Mouse (Mus musculus) CH12.LX (cell line): ENCODE data around the gene Shmt1. TPM values are rescaled to one million over a fixed set of nuclear protein-coding genes. Genes with fewer than 3 reads are reported as not detected.

ENCODE experiments used
- DNase-seq: peaks from one replicate; pipeline ENCODE4 v3.0.0-alpha.2; 2013; ENCODE audit errors: extremely low read depth
- H3K27ac ChIP-seq: 2 replicates; pipeline ENCODE4 v1.5.1; 2012; ENCODE audit warnings: low read depth, mild to moderate bottlenecking, control low read depth, moderate library complexity; ENCODE audit not compliant: insufficient read depth
- H3K27me3 ChIP-seq: replicated peaks from 2 replicates; pipeline ENCODE3; 2012; ENCODE audit warnings: inconsistent platforms
- H3K36me3 ChIP-seq, 2 experiments: replicated peaks in 1 of 2; 2 replicates each; pipeline versions ENCODE3 to v1.6.1; 2012; ENCODE audit warnings: inconsistent platforms in 1 of 2, low read length in 1 of 2, mild to moderate bottlenecking in 1 of 2, mixed read lengths in 1 of 2, moderate library complexity in 1 of 2; ENCODE audit not compliant: control insufficient read depth in 1 of 2, insufficient read depth in 1 of 2
- H3K4me1 ChIP-seq, 2 experiments: 2 replicates each; pipeline ENCODE4 v1.6.1; 2012; ENCODE audit warnings: inconsistent platforms in 1 of 2, moderate library complexity in 1 of 2; ENCODE audit not compliant: insufficient read depth in 2 of 2, control insufficient read depth in 1 of 2
- H3K4me2 ChIP-seq: 2 replicates; pipeline ENCODE4 v1.6.1; 2012; ENCODE audit warnings: low read depth, mild to moderate bottlenecking, control low read depth; ENCODE audit not compliant: poor library complexity, insufficient read depth, severe bottlenecking
- H3K4me3 ChIP-seq, 3 experiments: fragments of 150-350 bp in 1 of 3; sonication (generic) in 1 of 3; replicated peaks in 1 of 3; 2 replicates each; pipeline versions ENCODE3 to v1.5.1; 2011 to 2012; ENCODE audit warnings: low read depth in 2 of 3, low read length in 2 of 3, mild to moderate bottlenecking in 2 of 3, moderate library complexity in 2 of 3, control low read depth in 1 of 3, improper control_type of control experiment in 1 of 3, inconsistent platforms in 1 of 3, mixed read lengths in 1 of 3; ENCODE audit not compliant: poor library complexity in 1 of 3
- H3K79me2 ChIP-seq: replicated peaks from 2 replicates; pipeline ENCODE4 v1.6.1; 2012; ENCODE audit warnings: mild to moderate bottlenecking, moderate library complexity; ENCODE audit not compliant: control insufficient read depth, poor library complexity, insufficient read depth, severe bottlenecking; ENCODE audit errors: extremely low read depth
- H3K9ac ChIP-seq: 2 replicates; pipeline ENCODE4 v1.6.1; 2012; ENCODE audit warnings: low read depth, mild to moderate bottlenecking, control low read depth, moderate library complexity; ENCODE audit not compliant: insufficient read depth
- H3K9me3 ChIP-seq: replicated peaks from 2 replicates; pipeline ENCODE3; 2012; ENCODE audit warnings: low read length, inconsistent platforms, mixed read lengths
- CHD2 ChIP-seq: IDR thresholded peaks from 2 replicates; pipeline ENCODE4 v1.6.1; 2011; ENCODE audit warnings: low read length, improper control_type of control experiment
- CTCF ChIP-seq, 2 experiments: IDR thresholded peaks in 1 of 2; conservative IDR thresholded peaks in 1 of 2; 2 replicates each; pipeline ENCODE4 v1.5.1; 2011 to 2012; ENCODE audit warnings: low read depth in 2 of 2, low read length in 2 of 2, improper control_type of control experiment in 1 of 2, inconsistent platforms in 1 of 2, mild to moderate bottlenecking in 1 of 2, moderate library complexity in 1 of 2
- E2F4 ChIP-seq: IDR thresholded peaks from 2 replicates; pipeline ENCODE4 v1.6.1; 2011; ENCODE audit warnings: low read depth, low read length, improper control_type of control experiment; ENCODE audit not compliant: insufficient replicate concordance
- EP300 ChIP-seq: IDR thresholded peaks from 2 replicates; pipeline ENCODE4 v1.6.1; 2011; ENCODE audit warnings: low read length, improper control_type of control experiment
- ETS1 ChIP-seq: conservative IDR thresholded peaks from 2 replicates; pipeline ENCODE4 v1.6.1; 2012; ENCODE audit warnings: low read depth, mild to moderate bottlenecking, inconsistent platforms, low read length, improper control_type of control experiment, moderate library complexity
- IRF4 ChIP-seq: IDR thresholded peaks from 2 replicates; pipeline ENCODE4 v1.6.1; 2014; ENCODE audit warnings: low read depth, mild to moderate bottlenecking, inconsistent platforms, low read length, improper control_type of control experiment
- KAT2A ChIP-seq: IDR thresholded peaks from 2 replicates; pipeline ENCODE4 v1.6.1; 2012; ENCODE audit warnings: low read length, improper control_type of control experiment, inconsistent platforms; ENCODE audit not compliant: insufficient replicate concordance
- MAFK ChIP-seq: IDR thresholded peaks from 2 replicates; pipeline ENCODE4 v1.6.1; 2011; ENCODE audit warnings: low read length, improper control_type of control experiment; ENCODE audit not compliant: insufficient replicate concordance
- MAX ChIP-seq: IDR thresholded peaks from 2 replicates; pipeline ENCODE4 v1.6.1; 2011; ENCODE audit warnings: low read length, improper control_type of control experiment
- MEF2A ChIP-seq: IDR thresholded peaks from 2 replicates; pipeline ENCODE4 v1.6.1; 2014; ENCODE audit warnings: low read depth, mild to moderate bottlenecking, inconsistent platforms, low read length, improper control_type of control experiment, borderline replicate concordance
- MXI1 ChIP-seq: IDR thresholded peaks from 2 replicates; pipeline ENCODE4 v1.6.1; 2011; ENCODE audit warnings: mild to moderate bottlenecking, low read depth, low read length, improper control_type of control experiment
- MYC ChIP-seq: IDR thresholded peaks from 2 replicates; pipeline ENCODE4 v1.6.1; 2011; ENCODE audit warnings: low read depth, mild to moderate bottlenecking, improper control_type of control experiment, low read length
- NRF1 ChIP-seq: IDR thresholded peaks from 2 replicates; pipeline ENCODE4 v1.6.1; 2014; ENCODE audit warnings: low read depth, mild to moderate bottlenecking, inconsistent platforms, low read length, improper control_type of control experiment, moderate library complexity
- PAX5 ChIP-seq: IDR thresholded peaks from 2 replicates; pipeline ENCODE4 v1.6.1; 2012; ENCODE audit warnings: low read length, inconsistent platforms, mixed read lengths
- POLR2A ChIP-seq: IDR thresholded peaks from 2 replicates; pipeline ENCODE4 v1.6.1; 2011; ENCODE audit warnings: low read depth, mild to moderate bottlenecking, improper control_type of control experiment, low read length
- POLR2AphosphoS2 ChIP-seq: IDR thresholded peaks from 2 replicates; pipeline ENCODE4 v1.6.1; 2011; ENCODE audit warnings: low read depth, low read length, improper control_type of control experiment
- RCOR1 ChIP-seq: conservative IDR thresholded peaks from 2 replicates; pipeline ENCODE4 v1.6.1; 2012; ENCODE audit warnings: low read depth, mild to moderate bottlenecking, inconsistent platforms, low read length, improper control_type of control experiment
- SIN3A ChIP-seq: IDR thresholded peaks from 2 replicates; pipeline ENCODE4 v1.6.1; 2012; ENCODE audit warnings: low read length, improper control_type of control experiment, inconsistent platforms
- TBP ChIP-seq: conservative IDR thresholded peaks from 2 replicates; pipeline ENCODE4 v1.6.1; 2011; ENCODE audit warnings: low read depth, low read length, improper control_type of control experiment
- ZKSCAN1 ChIP-seq: IDR thresholded peaks from 2 replicates; pipeline ENCODE4 v1.6.1; 2012; ENCODE audit warnings: low read depth, inconsistent platforms, low read length, improper control_type of control experiment, borderline replicate concordance
- ZMIZ1 ChIP-seq: IDR thresholded peaks from 2 replicates; pipeline ENCODE4 v1.6.1; 2012; ENCODE audit warnings: low read depth, mild to moderate bottlenecking, inconsistent platforms, low read length, improper control_type of control experiment
- dilution Hi-C: fragments of 300-500 bp; cut with MboI; formaldehyde crosslinking; loops from 2 replicates; pipeline ENCODE4 v1.14.3; 2020; ENCODE audit warnings: low sequenced_read_pairs; ENCODE audit not compliant: extremely low pct_unique_long_range_greater_than_20kb, extremely low pct_ligation_motif_present
- in situ Hi-C: fragments of 300-500 bp; cut with MboI; formaldehyde crosslinking; loops from 3 replicates; pipeline ENCODE4 v1.14.3; 2019; ENCODE audit warnings: low sequenced_read_pairs, low pct_ligation_motif_present, low pct_unique_long_range_greater_than_20kb, mixed read lengths
- polyA plus RNA-seq: library from polyadenylated mRNA; unstranded; fragments of >175 nt; gene quantifications from 2 replicates; pipeline ENCODE4 v1.2.1, GENCODE M21; 2012; ENCODE audit warnings: low read depth; ENCODE audit not compliant: insufficient read length
- total RNA-seq, 2 experiments: library from RNA; depleted of rRNA; stranded (reverse); fragments of 300-350 nt in 1 of 2; fragments of >200 nt in 1 of 2; gene quantifications; 2 replicates each; pipeline ENCODE4 v1.2.3; 2012 to 2014

The Shmt1 gene
- total and polyA plus RNA-seq, 3 experiments, result 136 to 197 (median 178) TPM

GRCm38 (mm10) chr11:60811054-60811460 is 461 bp downstream of the Shmt1 start (continued):
- peak; percentile 84 for TF ChIP-seq ETS1
- TF ChIP-seq MEF2A, result no peak
- TF ChIP-seq ZMIZ1, result no peak
- peak; percentile 89; the same call in 1 of the 2 replicates for TF ChIP-seq E2F4
- TF ChIP-seq TBP, result no peak
- TF ChIP-seq IRF4, result peak; percentile 56; the same call in 1 of the 2 replicates
- TF ChIP-seq ZKSCAN1, result no peak
- peak; percentile 74 for TF ChIP-seq NRF1
- TF ChIP-seq KAT2A, result peak; percentile 91

GRCm38 (mm10) chr11:60810046-60810965 is 1.2 kb downstream of the Shmt1 start:
- H3K27ac ChIP-seq, result peak overlapping the region; percentile 3; the same call in 1 of the 2 replicates
- H3K36me3 ChIP-seq, result peaks cover 9 to 29% of the 10 kb centered on the region in 2 experiments
- TF ChIP-seq POLR2A (no peak), EP300 (no peak), CHD2 (no peak), MXI1 (peak; percentile 94), ZMIZ1 (no peak), POLR2AphosphoS2 (no peak), CTCF (conservative IDR thresholded peaks at IDR 0.05 in 1 of 2, IDR thresholded peaks at IDR 0.05 in 1 of 2; ENCODE audit: low read depth in 2 of 2, low read length in 2 of 2) (no peak), MAX (peak; percentile 75; the same call in 1 of the 2 replicates), KAT2A (no peak), PAX5 (no peak), RCOR1 (no peak), MYC (peak; percentile 87), MAFK (no peak), SIN3A (no peak; the same call in none of the 2 replicates), NRF1 (no peak), TBP (no peak)
- TF ChIP-seq, all 38 proteins: peak for 3
- H3K27me3 ChIP-seq, result peaks cover 8% of the 10 kb centered on the region
- peaks cover 4% of the 10 kb centered on the region for H3K9me3 ChIP-seq
- H3K4me3 ChIP-seq, result peak overlapping the region; percentile 70 to 80 (median 72)
- H3K4me2 ChIP-seq, result peak overlapping the region; percentile 99
- in situ Hi-C loops (loop anchor here (5.0 kb wide), 1 partner anchor 33 kb away; the partner anchor contains the start of genes Smcr8 and Top3a), dilution Hi-C loops (no loop called here)
- H3K4me1 ChIP-seq, result peaks cover 3 to 42% of the 10 kb centered on the region in 2 experiments; a peak in 3 of 4 replicates
- peak overlapping the region; percentile 64 for H3K9ac ChIP-seq
- H3K79me2 ChIP-seq, result peaks cover 53% of the 10 kb centered on the region
- peak; percentile 30 for DNase-seq
